Mouse (Mus musculus) CD8-positive naive resting alpha-beta T cell, adult 2 months (primary cell): Measurements from ENCODE around the gene Tmem40.

Experiments
- DNase-seq, 2 experiments: peaks; one replicate each; pipeline ENCODE4 v3.0.0; 2022; ENCODE audit warnings: low read depth in 2 of 2, low spot score in 2 of 2

Tmem40 gene

DNA sequence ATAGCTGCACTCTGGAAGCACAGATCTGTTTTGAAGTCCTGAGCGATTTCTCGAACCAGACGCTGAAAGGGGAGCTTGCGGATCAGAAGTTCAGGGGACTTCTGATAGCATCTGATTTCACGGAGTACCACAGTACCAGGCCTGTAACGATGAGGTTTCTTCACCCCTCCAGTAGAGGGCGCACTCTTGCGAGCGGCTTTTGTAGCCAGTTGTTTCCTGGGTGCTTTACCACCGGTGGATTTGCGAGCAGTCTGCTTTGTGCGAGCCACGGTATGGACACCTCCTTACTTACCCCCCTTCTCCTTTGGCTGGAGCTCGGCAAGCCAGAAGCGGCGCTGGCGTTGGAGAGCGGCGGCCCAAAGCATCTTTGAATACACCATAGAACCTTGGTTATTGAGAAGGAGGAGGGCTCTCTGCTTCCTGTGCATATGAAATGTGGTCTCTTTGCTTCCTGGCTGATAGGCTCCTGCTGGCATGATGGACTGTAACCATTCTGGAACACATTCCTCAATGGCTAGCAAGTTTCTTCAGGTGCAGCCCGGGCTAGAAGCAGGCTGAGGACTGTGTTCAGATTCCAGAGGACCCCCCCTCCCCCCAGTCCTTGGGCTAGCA is 8.0 kb upstream of the Tmem40 start:
- no peak for DNase-seq

DNA sequence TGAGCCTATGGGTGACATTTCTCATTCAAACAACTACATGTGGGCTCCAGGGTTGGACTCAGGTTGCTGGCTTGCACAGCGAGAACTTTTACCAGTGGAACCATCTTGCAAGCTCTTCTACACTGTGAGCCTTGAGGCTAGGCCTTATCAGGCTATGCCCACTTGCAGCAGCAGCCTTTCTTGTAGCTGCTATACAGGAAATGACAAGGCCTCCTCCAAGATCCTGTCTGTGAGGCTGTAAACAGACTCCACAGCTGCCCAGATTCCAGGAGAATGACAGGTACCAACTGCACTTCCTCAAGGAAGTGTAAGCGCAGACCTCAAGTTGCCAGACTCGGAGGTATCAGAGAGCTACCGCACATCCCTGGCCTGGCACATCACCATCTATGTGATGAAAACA is 6.0 kb upstream of the Tmem40 start:
- no peak for DNase-seq

DNA sequence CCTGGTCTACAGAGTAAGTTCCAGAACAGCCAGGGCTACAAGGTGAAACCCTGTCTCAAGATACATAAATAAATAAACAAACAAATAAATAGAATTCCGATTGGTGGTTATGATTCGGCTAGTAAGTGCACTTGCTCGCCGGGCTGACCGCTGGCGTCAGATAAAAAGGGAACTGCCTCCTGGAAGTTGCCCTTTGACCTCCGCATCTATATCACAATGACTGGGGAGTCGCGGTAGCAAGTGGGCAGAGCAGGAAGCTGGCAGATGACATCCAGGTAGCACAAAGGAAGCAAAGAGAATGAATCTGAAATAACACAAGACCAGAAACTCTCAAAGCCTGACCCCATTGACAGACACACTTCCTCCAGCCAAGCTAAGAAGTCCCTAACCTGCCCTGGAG is 5.1 kb upstream of the Tmem40 start:
- no peak for DNase-seq

DNA sequence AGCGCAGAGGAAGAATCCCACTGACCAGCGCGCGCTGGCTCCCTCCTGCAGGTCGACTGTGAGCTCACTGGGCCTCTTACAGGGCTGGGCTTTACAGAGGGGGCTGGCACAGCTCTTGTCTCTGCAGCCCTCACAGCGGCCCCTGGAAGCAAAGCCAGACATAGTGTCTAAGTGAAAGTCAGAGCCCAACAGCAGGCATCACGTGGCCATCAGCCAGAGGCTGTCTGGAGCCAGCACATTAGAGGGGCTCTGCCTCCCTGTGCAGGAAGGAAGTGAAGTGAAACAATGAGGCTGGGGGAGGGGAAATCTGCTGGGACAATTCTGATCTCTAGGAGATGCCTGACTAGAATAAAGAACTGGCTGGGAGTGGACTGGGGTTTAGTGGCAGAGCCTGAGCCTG is 2.0 kb upstream of the Tmem40 start:
- DNase-seq, result peak in 1 of 2 experiments; percentile 21

DNA sequence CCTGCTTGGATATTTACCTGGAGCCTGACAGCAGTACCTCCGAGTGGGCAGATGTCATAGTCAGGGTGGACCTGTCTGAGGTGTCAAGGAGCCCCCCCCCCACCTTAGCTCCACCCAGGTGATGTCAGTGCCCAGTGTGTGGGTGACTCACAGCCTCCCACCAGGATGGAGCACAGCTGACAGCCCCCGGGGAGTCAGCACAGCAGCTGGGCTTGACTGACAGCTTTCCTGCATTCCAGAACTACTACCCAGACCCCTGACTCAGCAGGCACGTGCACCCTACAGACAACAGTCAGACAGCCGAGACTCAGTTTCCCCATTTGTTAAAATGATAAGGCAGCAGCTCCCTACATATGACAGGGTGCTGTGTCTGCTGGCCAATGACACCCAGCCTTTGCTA is 1.2 kb downstream of the Tmem40 start:
- no peak for DNase-seq

DNA sequence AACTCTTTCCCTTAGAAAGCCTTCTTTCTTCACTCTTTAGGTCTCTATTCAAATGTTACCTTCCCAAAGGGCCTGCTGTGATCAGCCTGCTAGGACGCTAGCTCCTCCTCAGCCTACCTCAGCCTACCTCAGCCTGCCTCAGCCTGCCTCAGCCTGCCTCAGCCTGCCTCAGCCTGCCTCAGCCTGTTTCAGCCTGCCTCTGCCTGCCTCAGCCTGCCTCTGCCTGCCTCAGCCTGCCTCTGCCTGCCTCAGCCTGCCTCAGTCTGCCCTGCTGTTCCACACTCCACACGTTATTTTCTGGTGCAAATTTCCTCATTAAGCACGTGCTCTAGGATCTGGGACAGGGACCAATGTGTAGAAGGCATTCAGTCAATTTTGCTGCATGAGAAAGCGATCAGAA is 2.1 kb downstream of the Tmem40 start:
- no peak for DNase-seq

DNA sequence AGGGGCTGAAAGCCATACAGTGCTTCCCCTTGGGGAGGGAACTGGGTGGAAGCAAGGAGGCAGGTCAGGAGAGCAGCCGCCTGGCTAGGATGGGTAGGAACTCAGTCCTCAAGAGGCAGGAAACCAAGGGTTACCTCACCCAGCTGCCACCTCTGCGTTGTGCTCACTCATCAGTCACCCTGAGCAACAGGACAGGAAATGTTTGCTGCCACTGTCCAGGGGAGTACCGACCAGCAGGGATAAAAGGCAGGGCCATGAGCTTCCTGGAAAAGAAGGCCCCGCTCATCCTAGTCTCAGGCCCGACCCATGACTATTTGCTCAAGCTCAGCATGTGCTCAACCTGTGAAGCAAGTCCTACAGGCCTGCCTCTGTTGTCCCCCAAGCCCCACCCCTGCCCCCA is 2.7 kb downstream of the Tmem40 start:
- no peak for DNase-seq

DNA sequence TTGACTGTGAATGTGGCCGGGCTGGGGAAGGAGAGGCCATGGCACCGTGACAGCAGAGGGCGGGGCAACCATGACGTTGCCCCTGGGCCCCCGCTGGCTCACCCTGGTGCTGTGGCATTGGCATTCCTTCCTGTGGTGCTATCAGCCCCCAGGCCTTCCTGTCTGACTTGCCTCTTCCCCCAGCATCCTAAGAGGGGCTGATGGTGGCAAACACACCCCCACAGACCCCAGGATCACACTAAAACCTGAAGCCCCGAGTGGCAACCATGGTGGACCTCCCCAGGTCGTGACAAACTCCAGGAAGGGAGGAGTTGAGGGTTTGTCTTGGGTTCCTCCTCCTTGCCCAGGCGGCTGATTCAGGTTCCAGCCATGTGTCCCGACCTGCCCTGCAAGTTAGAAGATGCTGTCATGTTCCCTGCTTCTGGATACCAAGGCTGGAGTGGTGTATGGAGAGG is 3.2 kb downstream of the Tmem40 start:
- no peak for DNase-seq

DNA sequence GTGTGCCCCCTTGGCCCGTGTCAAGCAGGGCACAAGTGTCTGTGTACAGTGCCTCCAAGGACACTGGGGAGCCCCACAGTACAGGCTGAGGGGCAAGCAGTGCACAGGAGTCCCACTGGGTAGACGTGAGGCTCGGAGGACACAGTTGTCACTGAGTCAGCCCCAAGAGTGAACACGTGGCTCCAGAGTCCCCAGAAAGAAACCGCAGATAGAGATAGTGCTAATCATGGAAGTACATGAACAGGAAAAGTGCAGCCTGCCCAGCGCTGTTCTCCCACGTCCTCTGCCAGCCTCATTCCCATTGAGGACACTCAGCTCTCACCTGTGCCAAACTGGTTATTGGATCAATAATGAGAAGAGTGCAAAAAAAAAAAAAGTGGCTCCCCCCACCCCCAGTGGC is 6.7 kb downstream of the Tmem40 start:
- DNase-seq, result no peak

DNA sequence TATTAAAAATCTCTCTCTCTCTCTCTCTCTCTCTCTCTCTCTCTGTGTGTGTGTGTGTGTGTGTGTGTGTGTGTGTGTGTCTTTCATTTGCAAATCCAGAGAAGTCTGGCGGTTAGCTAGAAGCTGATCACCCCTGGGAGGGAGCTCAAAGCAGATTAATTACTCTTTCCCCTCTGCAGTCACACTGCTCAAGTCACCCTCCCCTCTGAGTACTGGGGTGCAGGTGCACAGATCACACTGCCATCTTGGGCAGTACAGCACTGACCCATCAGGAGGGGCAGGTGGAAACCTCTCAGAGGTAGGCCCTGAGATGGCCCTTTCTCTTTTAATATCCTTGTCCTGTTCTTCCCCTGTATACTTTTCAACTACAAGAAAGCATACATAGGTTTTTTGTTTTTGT is 15.9 kb downstream of the Tmem40 start:
- DNase-seq, result no peak

DNA sequence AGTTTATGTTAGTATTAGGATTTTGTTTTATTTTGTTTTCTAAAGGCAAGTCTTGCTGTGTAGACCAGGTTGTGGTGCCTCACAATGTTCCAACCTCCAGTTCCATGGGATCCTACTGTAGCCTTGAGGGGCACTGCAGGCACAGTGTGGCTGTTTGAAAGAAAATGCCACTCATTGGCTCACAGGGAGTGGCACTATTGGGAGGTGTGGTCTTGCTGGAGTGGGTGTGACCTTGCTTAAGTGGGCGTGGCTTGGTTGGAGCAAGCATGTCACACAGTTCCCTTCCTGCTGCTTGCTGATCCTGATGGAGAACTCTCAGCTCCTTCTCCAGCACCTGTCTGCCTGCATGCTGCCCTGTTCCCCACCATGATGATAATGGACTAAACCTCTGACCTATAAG is 18.6 kb downstream of the Tmem40 start:
- DNase-seq, result no peak

DNA sequence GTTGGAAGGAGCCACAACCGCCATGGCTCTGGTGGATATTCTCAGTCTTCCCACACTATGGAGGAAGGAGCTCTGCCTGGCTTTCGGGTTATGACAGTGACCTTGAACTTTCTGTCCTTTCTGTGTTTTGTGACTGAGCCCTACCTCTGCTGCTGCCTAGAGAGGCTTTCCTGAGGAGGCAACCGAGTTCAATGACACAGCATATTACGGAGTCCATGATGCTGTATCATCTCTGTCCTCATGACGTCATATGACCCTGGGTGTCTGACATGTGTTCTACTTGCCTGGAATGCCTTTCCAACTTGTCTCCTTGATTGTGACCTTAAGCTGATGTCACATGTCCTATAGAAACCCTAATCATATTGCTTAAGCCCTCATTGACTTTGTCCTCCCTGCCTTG is 23.2 kb downstream of the Tmem40 start:
- DNase-seq, result no peak

DNA sequence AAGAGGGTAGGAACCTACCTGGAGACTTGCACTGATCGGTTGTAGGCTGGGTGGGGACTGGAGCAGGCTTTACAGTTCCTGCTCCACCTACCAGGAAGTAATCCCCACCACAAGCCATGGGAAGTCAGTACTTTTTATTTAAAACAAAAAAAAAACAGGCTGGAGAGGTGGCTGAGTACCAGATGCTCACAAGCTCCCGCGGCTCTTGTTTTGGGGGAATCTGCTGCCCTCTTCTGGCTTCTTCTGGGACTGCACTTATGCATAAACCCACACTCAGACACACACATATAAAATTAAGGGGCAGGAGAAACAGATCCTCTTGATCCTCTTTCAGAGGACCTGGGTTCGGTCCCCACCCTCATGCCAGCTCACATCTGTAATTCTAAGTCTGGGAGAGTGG is 27.3 kb downstream of the Tmem40 start:
- DNase-seq, result no peak

DNA sequence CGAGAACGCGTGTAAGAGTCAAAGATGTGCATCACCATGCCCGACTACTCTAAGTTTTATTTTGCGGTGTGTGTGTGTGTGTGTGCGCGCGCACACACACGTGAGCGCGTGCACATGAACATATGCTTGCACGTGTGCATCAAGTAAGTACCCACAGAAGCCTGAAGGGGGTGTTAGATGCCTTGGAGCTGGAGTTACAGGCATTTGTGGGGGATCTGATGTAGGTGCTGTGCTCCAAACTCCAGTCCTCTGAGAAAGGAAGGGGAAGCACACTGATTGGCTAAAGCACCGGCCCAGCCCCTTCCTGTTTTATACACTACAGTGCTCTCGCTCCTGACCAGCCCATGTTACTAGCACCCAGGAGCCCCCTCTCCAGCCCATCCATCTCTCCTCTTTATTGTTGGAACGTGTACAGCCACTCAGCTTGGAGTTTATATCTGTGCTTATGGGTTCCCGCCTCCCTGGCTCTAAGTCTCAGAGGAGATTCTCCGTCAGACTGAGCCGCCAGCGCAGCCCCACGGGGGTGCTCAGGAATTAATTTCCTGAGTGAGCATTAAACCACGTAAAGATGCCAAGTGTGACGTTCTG is 29.8 kb downstream of the Tmem40 start:
- no peak for DNase-seq

DNA sequence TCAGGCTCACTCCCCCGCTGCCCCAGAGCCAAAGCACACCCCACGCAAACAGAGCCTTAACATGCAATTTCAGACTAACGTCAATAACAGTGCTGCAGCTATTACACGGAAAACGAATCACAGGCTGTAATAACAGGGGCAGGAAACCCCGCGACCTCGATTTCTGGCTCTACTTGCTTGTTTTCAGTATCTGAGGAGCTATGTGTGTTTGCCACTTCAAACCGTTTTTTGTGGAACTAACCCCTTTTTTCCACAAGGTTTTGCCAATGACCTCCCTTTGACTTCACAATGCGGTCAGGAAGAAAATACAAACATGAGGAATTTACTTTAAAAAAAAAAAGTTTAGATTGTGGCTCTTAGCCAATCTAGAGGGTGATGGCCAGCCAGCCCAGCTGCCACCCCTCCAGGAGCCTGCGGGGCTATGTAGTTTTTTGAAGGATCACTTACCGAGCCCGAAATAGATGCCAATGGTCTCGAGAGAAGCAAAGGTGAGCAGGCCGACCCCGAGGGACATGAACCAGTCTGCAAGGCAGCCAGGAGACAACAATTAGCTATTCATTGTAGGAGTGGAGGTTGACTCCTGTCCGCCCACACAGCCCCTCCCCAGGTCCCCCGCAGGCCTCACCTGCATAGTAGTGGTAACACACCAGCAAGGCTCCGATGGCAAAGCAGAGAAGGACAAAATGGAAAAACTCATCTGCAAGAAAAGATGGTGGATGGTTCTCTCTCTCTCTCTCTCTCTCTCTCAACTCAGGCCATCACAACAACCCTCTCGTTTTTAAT is 31.5 kb downstream of the Tmem40 start:
- DNase-seq, result no peak

DNA sequence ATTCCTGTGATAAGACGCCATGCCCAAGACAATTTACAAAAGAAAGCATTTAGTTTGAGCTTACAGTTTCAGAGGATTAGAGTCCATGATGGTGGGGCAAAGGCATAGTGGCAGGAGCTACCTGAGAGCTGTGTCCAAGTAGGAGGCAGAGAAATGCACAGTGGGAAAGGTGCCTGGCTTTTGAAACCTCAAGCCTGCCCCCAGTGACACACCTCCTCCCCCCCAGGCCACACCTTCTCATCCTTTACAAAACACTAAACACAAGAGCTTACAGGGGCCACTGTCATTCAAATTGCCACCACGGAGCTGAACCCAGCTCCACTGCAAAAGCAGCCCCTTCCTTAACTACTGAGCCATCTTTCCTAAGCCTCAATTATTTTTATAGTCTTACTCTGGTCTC is 34.6 kb downstream of the Tmem40 start:
- no peak for DNase-seq

DNA sequence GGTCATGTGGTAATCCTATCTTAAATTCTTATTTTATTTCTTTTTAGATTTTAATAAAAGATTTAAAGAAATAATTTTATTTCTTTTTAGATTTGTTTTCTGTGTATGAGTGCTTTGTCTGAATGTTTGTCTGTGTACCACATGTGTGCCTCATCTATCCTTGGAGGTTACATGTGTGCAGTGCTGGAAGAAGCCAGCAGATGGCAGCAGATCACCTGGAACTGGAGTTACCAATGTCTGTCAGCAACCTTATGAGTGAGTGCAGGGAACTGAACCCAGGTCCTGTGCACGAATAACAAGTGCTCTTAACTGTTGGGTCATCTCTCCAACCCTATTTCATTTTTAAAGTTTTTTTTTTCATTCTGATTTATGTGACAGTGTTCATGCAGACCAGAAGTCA is 35.1 kb downstream of the Tmem40 start:
- DNase-seq, result peak; percentile 39 to 53

DNA sequence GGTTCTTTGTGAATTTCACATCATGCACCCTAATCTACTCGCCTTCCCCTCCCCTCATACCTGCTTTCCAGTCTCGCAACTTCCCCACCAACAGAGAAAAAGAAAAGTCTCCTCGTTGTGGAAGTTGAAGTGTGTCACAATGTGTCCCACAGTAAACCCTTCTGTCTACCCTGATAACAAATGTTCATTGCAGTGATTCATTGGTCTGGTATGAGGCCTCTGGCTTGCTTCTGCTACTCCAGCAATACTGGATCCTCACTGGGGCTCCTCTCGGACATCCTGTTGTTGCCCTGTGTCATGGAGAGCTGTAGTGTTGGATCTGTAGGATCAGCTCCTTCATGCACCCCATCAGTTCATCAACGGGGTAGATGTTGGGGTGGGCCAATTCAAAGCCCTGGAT is 40.0 kb downstream of the Tmem40 start:
- no peak for DNase-seq

DNA sequence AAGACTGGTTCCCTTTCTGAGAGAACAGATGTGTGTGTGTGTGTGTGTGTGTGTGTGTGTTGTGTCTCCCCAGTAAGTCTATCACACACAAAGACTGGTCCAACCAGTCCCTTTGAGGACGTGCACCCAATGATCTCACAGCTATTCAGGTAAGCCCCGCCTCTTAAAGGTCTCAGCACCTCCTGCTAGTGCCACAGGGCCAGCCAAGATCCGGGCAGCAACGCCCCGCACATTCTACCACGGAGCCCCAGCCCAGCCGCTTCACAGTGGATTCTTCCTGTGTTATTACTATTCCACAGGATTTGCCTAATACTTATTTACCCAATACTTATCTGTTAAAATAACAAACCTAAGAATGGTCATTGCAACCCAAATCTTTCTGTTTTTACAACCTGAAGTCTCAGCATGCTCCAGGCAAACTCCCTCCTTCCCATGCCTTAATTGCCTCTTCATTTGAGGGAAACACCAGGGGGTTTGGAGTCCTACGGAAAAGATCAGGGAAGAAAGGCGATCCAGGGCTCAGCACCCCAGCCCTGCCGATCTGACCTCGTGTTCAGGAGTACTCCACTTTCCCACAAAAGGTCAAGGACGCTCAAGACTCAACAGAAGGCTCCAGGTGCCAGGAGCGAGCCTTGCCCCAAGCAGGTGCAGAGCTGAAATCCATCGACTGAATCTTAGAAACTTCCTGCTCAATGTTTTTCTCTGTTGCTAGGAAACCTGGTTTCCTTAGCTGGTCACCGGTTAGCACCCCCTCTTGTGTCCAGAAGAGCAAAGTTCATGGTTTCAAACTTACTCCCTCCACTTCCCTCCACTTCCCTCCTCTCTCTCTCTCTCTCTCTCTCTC is 44.3 kb downstream of the Tmem40 start:
- DNase-seq, result no peak

DNA sequence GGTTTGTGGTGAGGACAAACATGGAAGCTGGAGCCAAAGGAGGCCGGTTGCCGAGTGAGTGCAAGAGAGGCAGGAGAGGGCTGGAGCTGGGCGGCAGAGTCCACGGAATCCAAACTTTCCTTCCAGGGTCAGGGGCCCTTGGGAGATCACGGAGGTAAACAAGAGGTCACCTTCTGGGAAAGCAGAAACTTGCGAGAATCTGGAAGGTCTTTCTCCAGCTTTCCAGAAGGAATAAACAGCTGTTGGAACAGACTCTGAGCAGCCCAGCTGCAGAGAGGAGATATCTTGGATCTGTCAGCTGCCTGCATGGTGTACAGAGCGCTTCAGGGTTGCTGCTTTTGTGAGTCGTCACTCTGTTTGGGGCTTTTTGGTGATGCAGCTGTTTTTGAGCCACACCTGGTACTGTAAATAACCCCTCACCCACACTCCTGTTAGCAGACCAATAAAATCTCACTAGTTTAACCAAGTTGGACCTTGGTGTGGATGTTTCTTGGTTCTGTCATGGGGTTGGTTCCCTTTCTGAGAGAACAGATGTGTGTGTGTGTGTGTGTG is 45.0 kb downstream of the Tmem40 start:
- DNase-seq, result no peak

DNA sequence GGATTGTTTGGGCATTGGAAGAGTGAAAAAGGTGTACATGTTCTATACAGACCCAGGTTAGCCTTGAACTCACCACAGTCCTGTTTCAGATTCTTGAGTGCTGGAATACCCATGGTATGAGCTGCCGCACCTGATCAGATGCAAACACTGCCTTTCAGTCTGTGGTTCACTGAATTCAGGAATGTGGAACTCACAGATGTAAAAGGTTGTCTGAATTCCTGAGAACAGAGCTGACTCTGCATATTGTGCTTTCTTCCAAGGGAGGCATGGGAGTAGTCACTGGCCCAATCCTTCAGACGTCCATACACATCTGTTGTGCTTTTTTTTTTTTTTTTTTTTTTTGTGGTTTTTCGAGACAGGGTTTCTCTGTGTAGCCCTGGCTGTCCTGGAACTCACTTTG is 50.9 kb downstream of the Tmem40 start:
- no peak for DNase-seq
